Mouse (Mus musculus) heart, adult 11 months (tissue): Measurements from ENCODE around the gene C530008M17Rik.
A peak's percentile ranks its signal among the peaks of the same experiment; 100 is the strongest.

Experiments
- DNase-seq: peaks from one replicate; pipeline ENCODE4 v3.0.0; 2022

C530008M17Rik gene

GRCm38 (mm10) chr5:76779094-76779615 lies 122.8 kb downstream of the C530008M17Rik start:
- peak; percentile 88 for DNase-seq

- DNase-seq, result peak; percentile 9
Observed at GRCm38 (mm10) chr5:76781943-76782342, 125.6 kb downstream of the C530008M17Rik start.

- DNase-seq, result peak; percentile 79
Observed at GRCm38 (mm10) chr5:76782414-76783103, 126.2 kb downstream of the C530008M17Rik start.

GRCm38 (mm10) chr5:76783104-76783441 lies 126.8 kb downstream of the C530008M17Rik start:
- peak; percentile 64 for DNase-seq

DNA sequence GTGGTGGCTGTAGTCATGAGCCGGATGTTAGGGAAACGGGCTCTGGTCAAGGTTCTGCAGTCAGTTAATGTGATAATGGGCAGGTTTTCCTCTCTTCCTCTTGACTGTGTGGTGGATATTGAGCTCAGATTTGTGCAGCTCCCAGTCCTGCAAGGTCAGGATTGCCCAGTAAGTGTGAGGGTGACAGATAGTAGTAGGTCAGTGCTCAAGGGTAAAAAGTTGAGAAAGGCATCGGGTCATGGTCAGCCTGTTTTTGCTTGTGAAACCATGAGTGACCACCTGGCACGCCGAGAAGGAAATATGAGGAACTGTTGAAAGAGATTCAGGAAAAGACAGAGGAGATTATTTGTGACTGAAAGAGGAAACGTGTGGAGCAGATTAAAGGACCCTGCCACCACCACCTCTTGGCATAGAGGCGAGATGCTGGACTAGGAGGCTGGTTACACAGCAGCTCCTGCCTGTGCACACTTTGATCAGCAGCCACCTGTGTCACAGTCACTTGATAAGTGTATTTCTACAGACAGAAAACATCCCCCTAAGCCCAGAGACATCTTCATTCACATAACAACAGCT lies 127.9 kb downstream of the C530008M17Rik start:
- DNase-seq, result peak; percentile 74

GRCm38 (mm10) chr5:76785013-76785412 lies 128.7 kb downstream of the C530008M17Rik start:
- peak; percentile 68 for DNase-seq

DNA sequence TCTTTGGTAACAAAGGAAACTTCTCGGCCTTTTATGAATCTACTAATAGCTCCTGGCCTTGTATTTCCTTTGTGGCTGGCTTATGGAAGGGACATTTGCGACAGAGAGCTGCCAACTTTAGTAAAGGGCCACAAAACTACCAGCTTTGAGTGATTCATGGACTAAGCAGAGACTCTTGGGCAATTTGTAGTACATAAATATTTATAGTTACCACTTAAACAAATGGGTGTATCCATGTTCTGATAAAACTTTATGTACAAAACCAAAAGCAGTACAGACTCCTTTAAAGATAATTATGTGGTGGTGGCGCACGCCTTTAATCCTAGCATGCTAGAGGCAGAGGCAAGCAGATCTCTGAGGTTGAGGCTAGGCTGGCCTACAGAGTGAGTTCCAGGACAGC lies 133.6 kb downstream of the C530008M17Rik start:
- peak; percentile 31 for DNase-seq

DNA sequence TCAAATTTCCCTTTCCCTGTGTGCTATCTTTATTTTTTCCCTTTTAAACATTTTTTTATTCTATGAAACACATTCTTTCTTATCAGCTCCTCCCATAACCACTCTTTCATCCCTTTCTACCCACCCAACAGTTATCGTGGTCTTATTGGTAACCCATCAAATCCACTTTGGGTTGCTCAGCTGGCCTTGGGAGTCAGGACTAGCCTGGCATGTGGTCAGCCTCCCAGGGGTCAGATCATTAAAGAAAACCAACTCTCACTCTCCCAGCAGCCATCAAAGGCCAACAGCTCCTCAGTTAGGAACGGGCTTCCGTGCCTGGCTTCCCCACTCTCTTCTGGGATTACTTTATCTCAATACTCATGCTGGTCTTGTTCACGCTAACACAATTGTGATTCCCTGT lies 135.0 kb downstream of the C530008M17Rik start:
- peak; percentile 66 for DNase-seq

DNA sequence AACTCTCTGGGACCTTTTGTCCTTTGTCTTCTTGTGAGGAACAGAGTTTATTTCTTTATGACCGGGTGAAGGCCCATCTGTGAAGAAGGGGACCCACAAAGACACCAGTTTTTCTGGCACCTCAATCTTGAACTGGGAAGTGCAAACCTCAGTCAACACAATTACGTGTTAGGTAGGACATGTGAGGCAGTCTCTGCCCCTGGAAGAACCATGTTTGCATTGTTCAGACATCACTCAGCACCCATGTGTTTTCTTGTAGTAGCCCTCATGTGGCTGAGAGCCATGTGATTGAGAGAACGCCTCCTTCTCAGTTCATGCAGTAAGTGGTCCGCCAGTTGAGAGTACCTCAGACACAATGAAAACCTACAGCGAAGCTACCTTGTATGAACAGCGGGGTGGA lies 136.4 kb downstream of the C530008M17Rik start:
- peak; percentile 22 for DNase-seq

- DNase-seq, result peak; percentile 5
Observed at GRCm38 (mm10) chr5:76798043-76798442, 141.7 kb downstream of the C530008M17Rik start.

- peak; percentile 63 for DNase-seq
Observed at GRCm38 (mm10) chr5:76799471-76799870, 143.2 kb downstream of the C530008M17Rik start.

DNA sequence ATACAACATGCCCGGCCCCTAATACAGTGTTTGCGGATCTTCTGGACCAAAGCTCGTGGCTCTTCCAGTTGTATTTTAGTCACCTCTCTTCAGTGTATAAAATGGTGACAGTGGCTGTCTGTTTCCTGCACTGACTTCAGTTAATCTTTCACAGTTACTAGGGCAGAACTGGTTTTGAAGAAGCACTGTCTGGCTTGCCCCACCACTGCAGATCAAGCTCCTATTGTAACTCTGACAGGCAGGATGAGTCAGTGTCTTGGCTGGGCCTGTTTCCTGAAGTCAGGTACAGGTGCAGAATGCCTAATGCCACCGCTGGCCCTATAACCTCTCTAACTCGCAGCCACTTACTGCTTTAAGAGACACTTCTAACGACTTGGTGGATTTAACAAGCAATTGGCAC lies 152.7 kb downstream of the C530008M17Rik start:
- no peak for DNase-seq

DNA sequence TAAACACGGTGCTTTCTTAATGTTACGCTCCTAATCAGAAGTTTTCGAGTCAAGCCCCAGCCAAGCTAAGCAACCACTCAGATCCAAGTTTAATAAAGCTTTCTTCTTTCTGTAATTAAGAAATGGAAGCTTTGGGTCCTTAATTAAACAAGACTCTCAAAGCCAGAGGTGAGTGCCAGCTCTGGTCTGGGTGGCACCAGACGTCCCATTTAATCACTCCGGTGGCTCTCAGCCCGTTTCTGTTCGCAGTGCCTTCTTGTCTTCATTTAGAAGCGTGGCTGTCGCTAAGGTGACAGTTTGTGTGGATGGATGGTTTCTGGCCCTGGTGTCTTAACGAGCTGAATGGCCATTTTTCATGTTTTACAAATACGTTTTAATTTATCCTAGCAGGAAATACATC lies 158.7 kb downstream of the C530008M17Rik start:
- no peak for DNase-seq

DNA sequence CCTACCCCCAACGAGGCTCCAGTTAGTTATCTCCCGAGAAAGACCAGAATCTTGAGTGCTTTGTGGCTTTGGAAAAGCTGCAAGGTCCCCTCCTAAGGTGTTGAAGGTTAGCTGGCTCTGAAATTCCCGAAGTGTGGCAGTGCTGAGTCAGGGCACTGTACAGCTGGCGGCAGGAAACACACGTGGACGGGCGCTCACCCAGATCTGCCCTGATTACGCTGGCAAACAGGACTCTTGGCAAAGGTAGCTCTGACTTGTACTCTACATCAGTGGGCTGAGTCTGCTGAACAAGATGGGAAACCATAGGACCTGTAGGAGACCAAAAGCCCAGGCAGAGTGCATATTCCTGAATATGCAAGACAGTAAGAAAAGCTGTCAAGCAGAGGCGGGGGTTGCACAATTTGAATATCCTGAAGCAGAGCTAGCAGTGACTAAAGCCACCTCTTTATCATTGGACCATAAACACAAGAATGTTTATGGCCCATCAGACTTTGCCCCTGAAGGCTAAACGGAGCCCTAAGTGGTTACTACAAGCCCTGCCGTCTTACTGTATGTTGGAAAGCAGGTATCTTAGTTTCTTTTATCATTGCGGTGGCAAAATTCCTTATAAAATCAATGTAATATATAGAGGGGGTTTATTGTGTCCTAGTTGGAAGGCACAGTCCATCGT lies 159.6 kb downstream of the C530008M17Rik start:
- peak; percentile 93 for DNase-seq

GRCm38 (mm10) chr5:76816748-76817147 lies 160.4 kb downstream of the C530008M17Rik start:
- DNase-seq, result no peak

GRCm38 (mm10) chr5:76817678-76818077 lies 161.4 kb downstream of the C530008M17Rik start:
- no peak for DNase-seq

DNA sequence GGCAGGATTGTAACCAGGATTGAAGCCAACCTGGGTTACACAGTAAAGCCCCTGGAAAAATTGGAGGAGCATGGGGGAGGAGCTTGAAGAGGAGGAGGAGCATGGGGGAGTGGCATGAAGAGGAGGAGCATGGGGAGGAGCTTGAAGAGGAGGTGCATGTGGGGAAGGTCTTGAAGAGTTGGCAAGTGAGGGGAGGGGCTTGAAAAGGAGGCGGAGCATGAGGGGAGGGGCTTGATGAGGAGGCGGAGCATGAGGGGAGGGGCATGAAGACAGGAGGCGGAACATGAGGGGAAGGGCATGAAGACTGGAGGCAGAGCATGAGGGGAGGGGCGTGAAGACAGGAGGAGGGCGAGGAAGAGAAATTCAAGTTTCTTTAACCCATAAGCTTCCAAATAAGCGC lies 162.5 kb downstream of the C530008M17Rik start:
- DNase-seq, result no peak

DNA sequence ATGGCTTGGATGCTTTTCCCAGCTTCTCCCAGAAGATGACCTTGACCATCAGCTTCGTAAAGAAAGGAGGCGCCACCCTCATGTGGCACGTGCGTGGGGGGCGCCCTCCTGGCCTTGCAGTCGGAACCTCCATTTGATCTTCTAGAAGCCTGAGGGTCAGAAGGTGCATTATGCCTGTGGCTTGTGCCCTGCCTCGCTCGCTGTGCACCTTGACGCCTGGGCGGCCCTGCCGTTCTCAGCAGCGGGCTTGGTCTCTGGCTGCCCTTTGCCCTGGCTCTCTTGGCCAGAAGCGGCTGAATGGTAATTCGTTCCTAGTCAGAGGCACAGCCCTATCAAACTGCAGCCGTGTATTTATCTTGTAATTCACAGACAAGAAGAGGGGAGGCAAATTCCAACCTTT lies 165.8 kb downstream of the C530008M17Rik start:
- no peak for DNase-seq

DNA sequence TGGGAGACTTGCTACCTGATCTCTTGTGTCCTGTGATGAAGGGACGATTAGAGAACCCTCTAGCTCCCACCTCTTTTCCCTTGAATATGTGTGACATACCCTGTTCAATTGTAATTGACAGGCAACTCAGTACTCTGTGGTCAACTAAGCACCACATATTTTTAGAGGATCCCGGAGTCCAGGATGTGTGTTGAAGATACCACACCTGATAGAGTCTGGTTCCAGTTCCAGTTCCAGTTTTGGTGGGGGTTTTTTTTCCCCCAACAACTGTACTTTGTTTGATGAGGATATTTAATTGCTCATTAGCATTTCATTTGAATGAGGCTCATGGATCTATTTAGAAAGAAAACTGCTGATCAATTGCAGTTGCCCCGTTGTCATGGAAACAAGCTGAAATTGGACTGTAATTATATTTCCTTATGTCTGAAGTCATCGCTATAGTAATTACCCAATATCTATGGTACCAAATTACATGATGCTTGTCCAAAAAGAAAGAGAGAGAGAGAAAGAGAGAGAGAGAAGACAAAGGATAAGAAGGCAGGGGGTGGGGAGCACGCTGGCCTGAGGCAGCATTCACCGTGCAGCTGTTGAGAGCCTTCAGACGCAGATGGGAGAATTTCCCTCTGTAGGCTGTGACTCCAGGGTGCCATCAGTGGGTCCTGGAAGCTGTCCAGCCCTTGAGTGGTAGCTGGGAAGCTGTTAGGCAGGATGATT lies 172.4 kb downstream of the C530008M17Rik start:
- no peak for DNase-seq

DNA sequence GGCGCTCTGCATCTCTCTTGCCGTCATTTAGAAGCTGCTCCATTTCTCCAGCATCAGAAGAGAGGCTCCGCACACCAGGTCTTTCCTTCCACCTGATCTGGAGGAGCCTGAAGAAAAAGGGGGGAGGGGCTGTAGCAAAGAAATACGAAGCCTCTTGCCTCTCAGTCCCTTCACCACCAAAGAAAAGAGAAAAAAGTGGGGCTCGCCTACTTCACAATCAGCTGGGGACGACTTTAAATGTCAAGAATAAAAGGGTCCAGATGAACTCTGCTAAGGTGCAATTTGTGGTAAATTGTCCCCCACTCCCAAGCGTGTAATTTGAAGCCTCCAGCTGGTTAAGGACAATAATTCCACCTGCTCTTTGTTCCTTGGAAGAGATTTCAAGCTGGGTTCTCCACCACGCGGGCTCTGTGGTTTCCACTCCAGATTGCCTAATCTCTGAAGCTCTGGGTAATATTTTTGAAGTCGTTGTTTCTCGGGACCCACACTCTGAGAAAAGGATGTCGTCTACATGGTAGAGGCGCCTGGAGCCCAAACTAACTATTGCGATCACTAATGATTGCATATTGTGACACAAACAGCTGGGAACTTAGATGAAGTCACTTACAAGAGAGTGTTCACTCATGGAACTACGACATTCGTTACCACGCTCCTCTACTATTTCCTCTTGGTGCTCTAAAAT lies 176.4 kb downstream of the C530008M17Rik start:
- no peak for DNase-seq

DNA sequence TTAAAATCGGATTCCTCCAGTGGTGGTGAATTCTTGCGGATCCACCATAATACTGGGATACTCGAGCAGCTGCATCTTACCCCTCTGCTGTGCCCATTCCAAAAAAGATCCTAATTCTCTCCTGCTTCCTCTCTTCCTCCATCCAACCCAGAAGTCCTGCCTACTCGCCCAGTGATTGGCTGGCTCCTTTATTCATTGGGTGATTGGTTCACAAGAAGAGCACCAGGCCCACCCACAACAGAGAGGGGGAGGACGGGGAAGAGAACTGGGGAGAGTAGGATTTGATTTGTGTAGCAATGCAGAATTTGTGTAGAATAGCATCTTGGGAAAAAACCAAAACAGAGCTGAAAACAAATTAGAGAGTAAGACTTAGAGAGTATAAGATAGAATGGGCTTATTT lies 180.7 kb downstream of the C530008M17Rik start:
- peak; percentile 91 for DNase-seq

DNA sequence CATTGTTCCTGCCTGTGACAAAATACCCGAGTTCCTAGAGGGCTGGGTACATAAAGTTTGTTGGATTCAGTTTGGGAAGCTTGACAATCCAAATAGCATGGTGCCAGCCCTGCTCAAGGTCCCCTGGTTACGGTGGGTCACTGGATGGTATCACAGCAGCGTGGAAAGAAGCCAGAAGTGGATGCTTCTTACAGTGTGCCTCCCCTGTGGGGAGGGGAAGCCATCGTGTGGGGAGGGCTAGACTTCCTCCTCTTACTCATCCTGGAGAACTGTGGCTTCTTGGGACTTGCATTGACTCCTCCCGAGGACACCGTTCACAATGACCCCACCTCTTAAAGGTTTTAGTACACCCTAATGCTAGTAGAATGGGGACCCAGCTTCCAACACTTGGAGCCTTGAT lies 183.5 kb downstream of the C530008M17Rik start:
- DNase-seq, result no peak

DNA sequence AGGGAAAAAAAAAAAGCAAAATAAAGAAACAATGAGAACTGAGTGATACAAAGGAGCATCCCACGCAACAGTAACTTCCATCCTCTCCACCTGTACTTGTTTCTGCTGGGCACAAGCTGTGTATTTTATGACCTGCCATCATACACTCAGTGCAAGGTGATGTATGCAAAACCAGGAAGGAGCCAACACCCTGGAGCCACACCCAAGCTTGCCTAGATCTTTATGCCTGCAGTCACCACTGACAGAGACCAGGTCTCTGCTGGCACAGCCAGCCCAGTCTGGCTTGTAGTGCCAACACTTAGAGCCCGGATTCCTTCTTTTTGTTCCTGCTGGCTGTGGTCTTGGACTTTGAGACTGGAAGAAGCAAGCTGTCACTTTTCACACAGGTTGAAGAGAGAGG lies 185.5 kb downstream of the C530008M17Rik start:
- DNase-seq, result no peak
